ENCODE assay signal across 9 mouse cellular contexts in the genomic region with DNA sequence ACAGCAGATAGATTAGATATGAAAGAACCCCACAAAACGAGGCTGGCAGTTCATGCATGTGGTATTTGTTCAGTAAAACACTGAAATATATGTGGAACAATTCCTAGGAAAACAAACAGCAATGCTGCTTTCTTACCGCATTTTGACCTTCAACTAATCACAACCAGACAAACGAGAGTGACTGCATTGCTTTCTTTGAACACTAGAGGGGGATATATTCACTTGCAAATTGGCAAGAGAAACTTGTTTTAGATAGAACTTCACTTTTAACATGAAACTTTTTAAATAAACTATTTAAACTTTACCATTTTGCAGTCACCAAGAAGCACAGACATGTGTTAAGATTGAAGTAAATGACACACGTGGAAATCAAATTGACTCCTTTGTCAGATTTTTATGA. TPM values are rescaled to one million over a fixed set of nuclear protein-coding genes. Genes with fewer than 3 reads are reported as not detected.
A peak's percentile ranks its signal among the peaks of the same experiment; 100 is the strongest.
DNase-seq lines count a peak whose midpoint lies in the region; ATAC-seq lines count a peak whose summit lies in the region.
"Had no signal": no experiment of that assay in that cellular context is flagged by ENCODE, and none has a peak within 500 bp of the region (broad histone marks: within the 10 kb centered on the region; RNA-seq: fewer than 3 reads in every experiment).

No protein-coding gene starts in this region.

- H3K4me1 ChIP-seq in limb, embryonic 11.5 days (ENCODE audit: control insufficient read depth, insufficient read depth, low read length) = no peaks in the 10 kb centered on the region
- no peaks in the 10 kb centered on the region for H3K4me1 ChIP-seq in limb, embryonic 10.5 days
- H3K4me1 ChIP-seq: stomach, embryonic 15.5 days had no signal

- H3K9ac ChIP-seq in limb, embryonic 11.5 days (ENCODE audit: low read length) = no peak overlapping the region
- H3K9ac ChIP-seq: stomach, embryonic 15.5 days had no signal

- DNase-seq in cerebellum, postnatal 14 days = peak; percentile 7 to 64
- no peak for DNase-seq in cerebellum, postnatal 25 days
- peak; percentile 36 for DNase-seq in limb, embryonic 11.5 days (ENCODE audit: low spot score)
- DNase-seq in limb, embryonic 10.5 days (ENCODE audit: low spot score) = no peak
- peak; percentile 38 for DNase-seq in Muller cell, postnatal 12 days (ENCODE audit: inconsistent ontology term)
- DNase-seq in fibroblast of lung, adult 2 months (ENCODE audit: low read depth) = peak; percentile 97
- peak; percentile 55 for DNase-seq in telencephalon, adult 2 months (ENCODE audit: low read depth, low spot score)
- DNase-seq in gastrocnemius, postnatal 4 days (ENCODE audit: low spot score in 2 of 2) = no peak

- no peaks in the 10 kb centered on the region for H3K27me3 ChIP-seq in limb, embryonic 11.5 days (ENCODE audit: control insufficient read depth, insufficient read depth, low read length)
- no peaks in the 10 kb centered on the region for H3K27me3 ChIP-seq in limb, embryonic 10.5 days (ENCODE audit: low read depth, poor library complexity, severe bottlenecking)
- H3K27me3 ChIP-seq: stomach, embryonic 15.5 days had no signal

- WGBS in limb, embryonic 11.5 days = 3% methylated on average over 4 of the region's 4 CpGs
- 6% methylated on average over 4 of the region's 4 CpGs for WGBS in limb, embryonic 10.5 days

- H3K27ac ChIP-seq in limb, embryonic 11.5 days (replicated peaks; ENCODE audit: low read depth, low read length) = no peak overlapping the region
- H3K27ac ChIP-seq in limb, embryonic 10.5 days = no peak overlapping the region
- H3K27ac ChIP-seq: stomach, embryonic 15.5 days had no signal

- no peaks in the 10 kb centered on the region for H3K36me3 ChIP-seq in limb, embryonic 11.5 days (ENCODE audit: control insufficient read depth, insufficient read depth, low read length)
- no peaks in the 10 kb centered on the region for H3K36me3 ChIP-seq in limb, embryonic 10.5 days
- H3K36me3 ChIP-seq: stomach, embryonic 15.5 days had no signal

- no peak overlapping the region for H3K4me3 ChIP-seq in limb, embryonic 11.5 days (ENCODE audit: low read depth, low read length)
- H3K4me3 ChIP-seq in limb, embryonic 10.5 days = no peak overlapping the region
- H3K4me3 ChIP-seq: stomach, embryonic 15.5 days had no signal

- H3K9me3 ChIP-seq in limb, embryonic 11.5 days (ENCODE audit: control insufficient read depth, low read length) = no peaks in the 10 kb centered on the region
- H3K9me3 ChIP-seq in limb, embryonic 10.5 days (replicated peaks) = no peaks in the 10 kb centered on the region
- H3K9me3 ChIP-seq: stomach, embryonic 15.5 days had no signal

- ATAC-seq in limb, embryonic 11.5 days (ENCODE audit: insufficient number of reproducible peaks, low FRiP score, low TSS enrichment, low read depth) = no peak

- no peak overlapping the region for H3K4me2 ChIP-seq in limb, embryonic 11.5 days (ENCODE audit: low read depth, severe bottlenecking)
- H3K4me2 ChIP-seq: stomach, embryonic 15.5 days had no signal

RNA-seq across cellular contexts. Expression of a gene that starts 8.9 kb away (rescaled TPM):
- polyA plus RNA-seq in limb, embryonic 11.5 days (2014; fragmentation: Nextera tagmentation; extraction: Ambion mirVana) = 2.8 and 4.2 TPM in 2 replicates
- 2.7 and 4.2 TPM in 2 replicates for polyA plus RNA-seq in limb, embryonic 10.5 days (2016; fragmentation: Nextera tagmentation; extraction: Ambion mirVana)
- under 1 TPM in 1 of 2 experiments, not detected in 1; 0.16 TPM for total RNA-seq in gastrocnemius, postnatal 4 days (2021)

Comparison
In these comparisons a context has a peak if more than half of its experiments do, and no peak if none do; other contexts are left out.
1. DNase-seq: peak in cerebellum, postnatal 14 days (2 of 2), limb, embryonic 11.5 days (single experiment), Muller cell, postnatal 12 days (single experiment), fibroblast of lung, adult 2 months (single experiment) and telencephalon, adult 2 months (single experiment); none in cerebellum, postnatal 25 days (0 of 2), limb, embryonic 10.5 days (single experiment) and gastrocnemius, postnatal 4 days (0 of 2).